Mouse (Mus musculus) fat pad, adult 2 months (tissue): ENCODE data around the gene Rara.
"Not testable (repeated sequence)": the region's sequence is repeated elsewhere in the genome, so short reads cannot be mapped to it uniquely, and the experiment has no call there.

Source experiments
- DNase-seq: peaks from one replicate; pipeline ENCODE4 v3.0.0-alpha.2; 2011; ENCODE audit warnings: low read depth, low spot score; ENCODE audit errors: extremely low read depth

Rara gene

GRCm38 (mm10) chr11:98927438-98928076 is at the start of gene Rara:
Gene Rara (plus strand): TSS chr11:98927818.
- no peak for DNase-seq

- DNase-seq, result no peak
Measured at GRCm38 (mm10) chr11:98887703-98888102, 39.9 kb upstream of the Rara start.

GRCm38 (mm10) chr11:98889077-98889476 is 38.5 kb upstream of the Rara start:
- no peak for DNase-seq

GRCm38 (mm10) chr11:98889977-98890376 is 37.6 kb upstream of the Rara start:
- no peak for DNase-seq

- no peak for DNase-seq
Measured at GRCm38 (mm10) chr11:98892426-98892825, 35.2 kb upstream of the Rara start.

- no peak for DNase-seq
Measured at GRCm38 (mm10) chr11:98900529-98901125, 27.0 kb upstream of the Rara start.

- DNase-seq, result no peak
Measured at GRCm38 (mm10) chr11:98902621-98903245, 24.9 kb upstream of the Rara start.

- no peak for DNase-seq
Measured at GRCm38 (mm10) chr11:98904577-98904976, 23.0 kb upstream of the Rara start.

GRCm38 (mm10) chr11:98905033-98905432 is 22.6 kb upstream of the Rara start:
- no peak for DNase-seq

- no peak for DNase-seq
Measured at GRCm38 (mm10) chr11:98905583-98905982, 22.0 kb upstream of the Rara start.

GRCm38 (mm10) chr11:98907063-98907436 is 20.6 kb upstream of the Rara start:
- no peak for DNase-seq

GRCm38 (mm10) chr11:98907437-98908173 is 20.0 kb upstream of the Rara start, which contains the start of gene Cdc6:
Gene Cdc6 (plus strand): TSS chr11:98907801.
- peak; percentile 65 for DNase-seq

GRCm38 (mm10) chr11:98909654-98910053 is 18.0 kb upstream of the Rara start:
- no peak for DNase-seq

- no peak for DNase-seq
Measured at GRCm38 (mm10) chr11:98910415-98910814, 17.2 kb upstream of the Rara start.

- DNase-seq, result no peak
Measured at GRCm38 (mm10) chr11:98911498-98911897, 16.1 kb upstream of the Rara start.

- no peak for DNase-seq
Measured at GRCm38 (mm10) chr11:98914196-98914595, 13.4 kb upstream of the Rara start.

GRCm38 (mm10) chr11:98916376-98916775 is 11.2 kb upstream of the Rara start:
- DNase-seq, result not testable (repeated sequence)

GRCm38 (mm10) chr11:98917428-98918005 is 10.1 kb upstream of the Rara start:
- no peak for DNase-seq

- no peak for DNase-seq
Measured at GRCm38 (mm10) chr11:98918231-98918630, 9.4 kb upstream of the Rara start.

- DNase-seq, result no peak
Measured at GRCm38 (mm10) chr11:98919009-98919408, 8.6 kb upstream of the Rara start.

- not testable (repeated sequence) for DNase-seq
Measured at GRCm38 (mm10) chr11:98921813-98922212, 5.8 kb upstream of the Rara start.
